Mouse (Mus musculus) MEL (cell line): ENCODE measurements around the gene Ints2. TPM values are rescaled to one million over a fixed set of nuclear protein-coding genes. Genes with fewer than 3 reads are reported as not detected.
A peak's percentile ranks its signal among the peaks of the same experiment; 100 is the strongest.

Experiments
- DNase-seq: peaks from one replicate; pipeline ENCODE4 v3.0.0; 2011; ENCODE audit warnings: low read depth, low spot score
- H3K27ac ChIP-seq: 2 replicates; pipeline ENCODE4 v1.5.1; 2012; ENCODE audit warnings: low read depth, mild to moderate bottlenecking, control low read depth, low read length, moderate library complexity; ENCODE audit not compliant: control insufficient read depth
- H3K27me3 ChIP-seq, 2 experiments: fragments of 150-350 bp in 1 of 2; sonication (generic) in 1 of 2; 2 replicates each; pipeline ENCODE4 v1.6.1; 2012; ENCODE audit warnings: low read length in 2 of 2, mild to moderate bottlenecking in 2 of 2, improper control_type of control experiment in 1 of 2, moderate library complexity in 1 of 2; ENCODE audit not compliant: insufficient read depth in 2 of 2, control insufficient read depth in 1 of 2
- H3K36me3 ChIP-seq, 2 experiments: 2 replicates each; pipeline ENCODE4 v1.6.1; 2012 to 2014; ENCODE audit warnings: low read length in 2 of 2, improper control_type of control experiment in 1 of 2, inconsistent platforms in 1 of 2, mild to moderate bottlenecking in 1 of 2; ENCODE audit not compliant: insufficient read depth in 2 of 2, control insufficient read depth in 1 of 2
- H3K4me1 ChIP-seq, 2 experiments: fragments of 150-350 bp in 1 of 2; sonication (generic) in 1 of 2; 2 replicates each; pipeline ENCODE4 v1.6.1; 2012; ENCODE audit warnings: low read length in 2 of 2, improper control_type of control experiment in 1 of 2, mild to moderate bottlenecking in 1 of 2; ENCODE audit not compliant: insufficient read depth in 2 of 2, control insufficient read depth in 1 of 2
- H3K4me3 ChIP-seq, 2 experiments: fragments of 150-350 bp in 1 of 2; sonication (generic) in 1 of 2; 2 replicates each; pipeline ENCODE4 v1.5.1; 2012; ENCODE audit warnings: low read depth in 2 of 2, low read length in 2 of 2, mild to moderate bottlenecking in 2 of 2, moderate library complexity in 2 of 2, control low read depth in 1 of 2, improper control_type of control experiment in 1 of 2; ENCODE audit not compliant: control insufficient read depth in 1 of 2, insufficient read depth in 1 of 2
- H3K79me2 ChIP-seq: 2 replicates; pipeline ENCODE4 v1.6.1; 2012; ENCODE audit warnings: mild to moderate bottlenecking, low read length, moderate library complexity; ENCODE audit not compliant: control insufficient read depth, poor library complexity, insufficient read depth
- H3K9ac ChIP-seq: 2 replicates; pipeline ENCODE4 v1.6.1; 2012; ENCODE audit warnings: low read depth, mild to moderate bottlenecking, control low read depth, low read length, moderate library complexity; ENCODE audit not compliant: control insufficient read depth, poor library complexity, severe bottlenecking
- H3K9me3 ChIP-seq: fragments of 150-350 bp; sonication (generic); replicated peaks from 2 replicates; pipeline ENCODE4 v1.6.1; 2012; ENCODE audit warnings: mild to moderate bottlenecking, low read length, improper control_type of control experiment, moderate library complexity; ENCODE audit not compliant: insufficient read depth
- BHLHE40 ChIP-seq: IDR thresholded peaks from 2 replicates; pipeline ENCODE4 v1.6.1; 2012; ENCODE audit warnings: low read depth, mild to moderate bottlenecking, inconsistent platforms, low read length, improper control_type of control experiment, borderline replicate concordance
- CHD1 ChIP-seq: IDR thresholded peaks from 2 replicates; pipeline ENCODE4 v1.6.1; 2012; ENCODE audit warnings: low read depth, mild to moderate bottlenecking, inconsistent platforms, low read length, improper control_type of control experiment
- CHD2 ChIP-seq: IDR thresholded peaks from 2 replicates; pipeline ENCODE4 v1.6.1; 2011; ENCODE audit warnings: low read length, improper control_type of control experiment
- CTCF ChIP-seq, 3 experiments: IDR thresholded peaks in 2 of 3; conservative IDR thresholded peaks in 1 of 3; 2 replicates each; pipeline ENCODE4 v1.5.1; 2011 to 2012; ENCODE audit warnings: low read length in 3 of 3, low read depth in 2 of 3, mild to moderate bottlenecking in 2 of 3, improper control_type of control experiment in 1 of 3, inconsistent platforms in 1 of 3, mixed read lengths in 1 of 3, moderate library complexity in 1 of 3; ENCODE audit not compliant: control insufficient read depth in 1 of 3, insufficient read depth in 1 of 3, poor library complexity in 1 of 3, severe bottlenecking in 1 of 3
- EP300 ChIP-seq, 2 experiments: IDR thresholded peaks; 2 replicates each; pipeline ENCODE4 v1.6.1; 2011; ENCODE audit warnings: improper control_type of control experiment in 2 of 2, low read length in 2 of 2, low read depth in 1 of 2, mild to moderate bottlenecking in 1 of 2
- ETS1 ChIP-seq: IDR thresholded peaks from 2 replicates; pipeline ENCODE4 v1.6.1; 2012; ENCODE audit warnings: low read depth, mild to moderate bottlenecking, inconsistent platforms, low read length, improper control_type of control experiment, moderate library complexity
- GATA1 ChIP-seq: IDR thresholded peaks from 2 replicates; pipeline ENCODE4 v1.6.1; 2011; ENCODE audit warnings: low read depth, low read length, improper control_type of control experiment
- HCFC1 ChIP-seq: IDR thresholded peaks from 2 replicates; pipeline ENCODE4 v1.6.1; 2012; ENCODE audit warnings: low read depth, mild to moderate bottlenecking, inconsistent platforms, low read length, improper control_type of control experiment, moderate library complexity
- KAT2A ChIP-seq: conservative IDR thresholded peaks from 2 replicates; pipeline ENCODE4 v1.6.1; 2012; ENCODE audit warnings: low read depth, low read length, improper control_type of control experiment, inconsistent platforms
- MAFK ChIP-seq: IDR thresholded peaks from 2 replicates; pipeline ENCODE4 v1.6.1; 2011; ENCODE audit warnings: low read depth, mild to moderate bottlenecking, low read length, improper control_type of control experiment, borderline replicate concordance
- MAZ ChIP-seq: IDR thresholded peaks from 2 replicates; pipeline ENCODE4 v1.6.1; 2012; ENCODE audit warnings: low read depth, mild to moderate bottlenecking, inconsistent platforms, low read length, improper control_type of control experiment
- MXI1 ChIP-seq: IDR thresholded peaks from 2 replicates; pipeline ENCODE4 v1.6.1; 2011; ENCODE audit warnings: mild to moderate bottlenecking, low read depth, low read length, improper control_type of control experiment
- MYB ChIP-seq: IDR thresholded peaks from 2 replicates; pipeline ENCODE4 v1.6.1; 2011; ENCODE audit warnings: mild to moderate bottlenecking, low read depth, low read length, improper control_type of control experiment
- MYC ChIP-seq: IDR thresholded peaks from 2 replicates; pipeline ENCODE4 v1.6.1; 2011; ENCODE audit warnings: low read depth, mild to moderate bottlenecking, low read length, improper control_type of control experiment, moderate library complexity
- NELFE ChIP-seq: IDR thresholded peaks from 2 replicates; pipeline ENCODE4 v1.6.1; 2011; ENCODE audit warnings: low read depth, low read length, improper control_type of control experiment
- NRF1 ChIP-seq: IDR thresholded peaks from 2 replicates; pipeline ENCODE4 v1.6.1; 2014; ENCODE audit warnings: low read depth, mild to moderate bottlenecking, inconsistent platforms, low read length, improper control_type of control experiment, moderate library complexity; ENCODE audit not compliant: poor library complexity, insufficient read depth, severe bottlenecking
- POLR2A ChIP-seq, 2 experiments: IDR thresholded peaks; 2 replicates each; pipeline ENCODE4 v1.6.1; 2011 to 2012; ENCODE audit warnings: low read length in 2 of 2, mild to moderate bottlenecking in 2 of 2, control low read depth in 1 of 2, improper control_type of control experiment in 1 of 2, low read depth in 1 of 2, moderate library complexity in 1 of 2; ENCODE audit not compliant: control insufficient read depth in 1 of 2, insufficient read depth in 1 of 2, poor library complexity in 1 of 2
- POLR2AphosphoS2 ChIP-seq: IDR thresholded peaks from 2 replicates; pipeline ENCODE4 v1.6.1; 2011; ENCODE audit warnings: low read length, improper control_type of control experiment
- POLR2AphosphoS5 ChIP-seq: IDR thresholded peaks from 2 replicates; pipeline ENCODE4 v1.6.1; 2012; ENCODE audit warnings: low read depth, borderline replicate concordance, mild to moderate bottlenecking, inconsistent platforms, low read length, moderate library complexity, mixed read lengths
- RCOR1 ChIP-seq: IDR thresholded peaks from 2 replicates; pipeline ENCODE4 v1.6.1; 2012; ENCODE audit warnings: low read depth, mild to moderate bottlenecking, inconsistent platforms, low read length, improper control_type of control experiment
- SIN3A ChIP-seq: IDR thresholded peaks from 2 replicates; pipeline ENCODE4 v1.6.1; 2012; ENCODE audit warnings: low read length, improper control_type of control experiment, inconsistent platforms
- SMC3 ChIP-seq: IDR thresholded peaks from 2 replicates; pipeline ENCODE4 v1.6.1; 2011; ENCODE audit warnings: low read depth, low read length, improper control_type of control experiment
- TAL1 ChIP-seq: IDR thresholded peaks from 2 replicates; pipeline ENCODE4 v1.6.1; 2012; ENCODE audit warnings: mild to moderate bottlenecking, inconsistent platforms, low read length, moderate library complexity, mixed read lengths
- TBP ChIP-seq: IDR thresholded peaks from 2 replicates; pipeline ENCODE4 v1.8.0; 2011; ENCODE audit warnings: low read depth, low read length, improper control_type of control experiment
- UBTF ChIP-seq: IDR thresholded peaks from 2 replicates; pipeline ENCODE4 v1.6.1; 2012; ENCODE audit warnings: low read depth, mild to moderate bottlenecking, inconsistent platforms, low read length, improper control_type of control experiment, moderate library complexity, borderline replicate concordance; ENCODE audit not compliant: insufficient read depth
- USF1 ChIP-seq: IDR thresholded peaks from 2 replicates; pipeline ENCODE4 v1.6.1; 2014; ENCODE audit warnings: low read depth, mild to moderate bottlenecking, inconsistent platforms, low read length, improper control_type of control experiment, moderate library complexity
- USF2 ChIP-seq, 2 experiments: IDR thresholded peaks; 2 replicates each; pipeline ENCODE4 v1.6.1; 2011 to 2012; ENCODE audit warnings: improper control_type of control experiment in 2 of 2, low read length in 2 of 2, borderline replicate concordance in 1 of 2, inconsistent platforms in 1 of 2, low read depth in 1 of 2, mild to moderate bottlenecking in 1 of 2; ENCODE audit not compliant: insufficient read depth in 1 of 2
- ZC3H11A ChIP-seq: IDR thresholded peaks from 2 replicates; pipeline ENCODE4 v1.6.1; 2012; ENCODE audit warnings: low read depth, mild to moderate bottlenecking, inconsistent platforms, low read length, improper control_type of control experiment
- ZKSCAN1 ChIP-seq: IDR thresholded peaks from 2 replicates; pipeline ENCODE4 v1.6.1; 2012; ENCODE audit warnings: low read depth, mild to moderate bottlenecking, inconsistent platforms, low read length, improper control_type of control experiment, moderate library complexity
- ZMIZ1 ChIP-seq: IDR thresholded peaks from 2 replicates; pipeline ENCODE4 v1.6.1; 2012; ENCODE audit warnings: low read depth, mild to moderate bottlenecking, inconsistent platforms, low read length, improper control_type of control experiment, moderate library complexity
- ZNF384 ChIP-seq: IDR thresholded peaks from 2 replicates; pipeline ENCODE4 v1.6.1; 2012; ENCODE audit warnings: low read depth, mild to moderate bottlenecking, inconsistent platforms, low read length, improper control_type of control experiment
- polyA plus RNA-seq, 2 experiments: library from polyadenylated mRNA; stranded (reverse) in 1 of 2; unstranded in 1 of 2; fragments of >175 nt in 1 of 2; fragments of >200 nt in 1 of 2; gene quantifications; 2 replicates each; pipeline versions ENCODE4 v1.2.1 to v1.2.4; 2012; ENCODE audit warnings: low replicate concordance in 2 of 2, low read depth in 1 of 2; ENCODE audit not compliant: insufficient read length in 2 of 2, insufficient read depth in 1 of 2, missing spikeins in 1 of 2
- total RNA-seq: library from RNA; depleted of rRNA; stranded (reverse); fragments of 300-350 nt; gene quantifications from 2 replicates; pipeline ENCODE4 v1.2.3, GENCODE M21; 2012

The Ints2 gene
- total and polyA plus RNA-seq, 3 experiments = 43.0 to 120 (median 75.3) TPM

DNA sequence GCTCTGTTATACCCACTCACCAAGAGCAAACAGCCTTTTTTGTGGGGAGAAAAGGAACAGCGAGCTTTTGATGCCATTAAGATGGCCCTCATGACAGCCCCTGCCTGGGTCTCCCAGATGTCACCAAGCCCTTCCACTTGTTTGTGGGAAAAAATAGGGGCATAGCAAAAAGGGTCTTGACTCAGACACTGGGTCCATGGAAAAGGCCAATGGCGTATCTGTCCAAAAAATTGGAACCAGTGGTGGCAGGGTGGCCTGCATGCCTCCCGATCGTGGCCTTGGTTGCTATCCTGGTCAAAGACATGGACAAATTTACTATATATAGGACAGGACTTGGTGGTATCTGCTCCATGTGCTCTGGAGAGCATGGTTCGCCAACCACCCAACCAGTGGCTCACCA is 52.3 kb downstream of the Ints2 start:
- H3K79me2 ChIP-seq = peaks cover 40% of the 10 kb centered on the region
- no peaks in the 10 kb centered on the region for H3K27me3 ChIP-seq
- peaks cover 12 to 21% of the 10 kb centered on the region in 2 experiments for H3K4me1 ChIP-seq
- no peak overlapping the region for H3K27ac ChIP-seq
- H3K9me3 ChIP-seq = no peaks in the 10 kb centered on the region
- no peak overlapping the region for H3K9ac ChIP-seq
- no peak for TF ChIP-seq BHLHE40
- TF ChIP-seq TAL1 = no peak
- no peak for TF ChIP-seq RCOR1
- no peak for TF ChIP-seq KAT2A
- TF ChIP-seq EP300 (IDR thresholded peaks at IDR 0.05; ENCODE audit: low read depth in 1 of 2, low read length in 2 of 2) = no peak
- TF ChIP-seq MAFK = no peak
- no peak for TF ChIP-seq ZNF384
- no peak for TF ChIP-seq TBP
- no peak for TF ChIP-seq SIN3A
- TF ChIP-seq CHD2 = no peak
- no peak for TF ChIP-seq USF2 (IDR thresholded peaks at IDR 0.05; ENCODE audit: borderline replicate concordance in 1 of 2, insufficient read depth in 1 of 2, low read depth in 1 of 2, low read length in 2 of 2)
- no peak for TF ChIP-seq UBTF
- TF ChIP-seq MXI1 = no peak
- TF ChIP-seq MYC = no peak
- H3K36me3 ChIP-seq = peaks cover 17 to 32% of the 10 kb centered on the region in 2 experiments
- no peak for DNase-seq
- no peak overlapping the region for H3K4me3 ChIP-seq

DNA sequence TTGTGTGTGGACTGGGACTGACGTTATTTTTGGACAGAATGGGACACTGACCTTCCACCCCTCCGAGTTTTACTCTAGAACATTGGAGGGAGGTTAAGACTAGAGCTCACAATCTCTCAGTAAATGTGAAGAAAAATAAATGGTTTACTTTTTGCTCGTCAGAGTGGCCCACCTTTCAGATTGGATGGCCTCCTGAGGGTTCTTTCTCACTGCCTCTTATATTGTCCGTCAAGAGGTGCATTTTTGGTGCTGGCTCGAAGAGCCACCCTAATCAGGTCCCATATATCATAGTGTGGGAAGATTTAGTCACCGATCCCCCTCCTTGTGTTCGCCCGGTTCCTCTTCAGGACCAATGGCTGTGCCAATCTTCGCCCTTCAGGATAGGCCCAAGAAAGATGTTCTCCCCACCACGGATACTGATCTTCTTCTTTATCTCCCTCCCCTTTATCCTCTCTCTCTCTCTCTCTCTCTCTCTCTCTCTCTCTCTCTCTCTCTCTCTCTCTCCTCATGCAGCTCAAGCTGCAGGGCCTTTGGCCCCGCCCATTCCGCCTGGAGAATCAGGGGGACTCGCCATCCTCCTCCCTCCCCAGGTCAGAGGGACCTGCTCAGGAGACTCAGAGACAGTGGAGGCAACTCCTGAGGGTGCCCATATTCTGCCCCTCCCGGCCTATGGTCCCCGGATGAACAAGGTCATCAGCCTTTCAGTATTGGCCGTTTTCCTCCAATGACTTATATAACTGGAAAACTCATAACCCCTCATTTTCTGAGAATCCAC is 55.3 kb downstream of the Ints2 start:
- peaks cover 41% of the 10 kb centered on the region for H3K79me2 ChIP-seq
- no peaks in the 10 kb centered on the region for H3K9me3 ChIP-seq
- DNase-seq = peak; percentile 73
- H3K36me3 ChIP-seq = peaks cover 4 to 16% of the 10 kb centered on the region in 2 experiments
- H3K27ac ChIP-seq = peak overlapping the region; percentile 99
- H3K27me3 ChIP-seq = no peaks in the 10 kb centered on the region
- peak overlapping the region; percentile 78 to 95 for H3K4me3 ChIP-seq
- H3K4me1 ChIP-seq = peaks cover 7 to 8% of the 10 kb centered on the region in 2 experiments
- H3K9ac ChIP-seq = peak overlapping the region; percentile 96
- TF ChIP-seq ZMIZ1 (no peak; the same call in 1 of the 2 replicates), EP300 (IDR thresholded peaks at IDR 0.05; ENCODE audit: low read depth in 1 of 2, low read length in 2 of 2) (peak in 1 of 2 experiments; percentile 33; a peak in 1 of 4 replicates), CTCF (IDR thresholded peaks at IDR 0.05 in 2 of 3, conservative IDR thresholded peaks at IDR 0.05 in 1 of 3; ENCODE audit: control insufficient read depth in 1 of 3, insufficient read depth in 1 of 3, low read depth in 2 of 3, low read length in 3 of 3, poor library complexity in 1 of 3, severe bottlenecking in 1 of 3) (no peak), SMC3 (no peak), NELFE (0 out of 2 replicates have a peak, but pooled peaks have one; percentile 14), POLR2A (IDR thresholded peaks at IDR 0.05; ENCODE audit: control insufficient read depth in 1 of 2, insufficient read depth in 1 of 2, low read depth in 1 of 2, low read length in 2 of 2, poor library complexity in 1 of 2) (no peak), MAZ (no peak), MYB (no peak), TBP (no peak; the same call in 1 of the 2 replicates), HCFC1 (no peak; the same call in 1 of the 2 replicates), GATA1 (peak; percentile 52), USF1 (no peak), CHD1 (no peak), ZC3H11A (no peak), NRF1 (no peak), ZNF384 (no peak), ETS1 (peak; percentile 26; the same call in 1 of the 2 replicates), POLR2AphosphoS5 (no peak), ZKSCAN1 (no peak), BHLHE40 (no peak), POLR2AphosphoS2 (no peak)
